18 mouse cellular contexts compared by ENCODE assay signal in the genomic region with DNA sequence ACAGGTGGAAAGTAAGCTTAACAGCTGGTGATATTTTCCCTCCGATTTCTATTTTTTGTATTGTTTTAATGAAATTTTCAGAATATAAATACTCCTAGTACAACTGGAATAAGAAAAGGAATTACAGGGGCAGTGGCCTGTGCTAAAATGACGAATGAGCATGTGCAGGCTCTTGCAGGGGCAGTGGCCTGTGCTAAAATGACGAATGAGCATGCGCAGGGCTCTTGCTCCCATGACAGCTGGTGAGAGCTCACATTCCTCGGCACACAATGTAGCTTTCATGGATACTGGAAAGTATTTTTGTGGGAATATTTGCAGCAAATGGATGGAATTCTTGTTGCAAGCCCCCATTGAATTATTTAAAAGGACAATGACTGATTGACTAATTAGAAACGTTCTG. TPM values are rescaled to one million over a fixed set of nuclear protein-coding genes. Genes with fewer than 3 reads are reported as not detected.
DNase-seq lines count a peak whose midpoint lies in the region; ATAC-seq lines count a peak whose summit lies in the region.
"Had no signal": no experiment of that assay in that cellular context is flagged by ENCODE, and none has a peak within 500 bp of the region (broad histone marks: within the 10 kb centered on the region; RNA-seq: fewer than 3 reads in every experiment).

No protein-coding gene starts in this region.

- no peak overlapping the region for H3K4me2 ChIP-seq in forebrain, embryonic 14.5 days (ENCODE audit: low read length)
- H3K4me2 ChIP-seq in forebrain, embryonic 13.5 days = no peak overlapping the region
- no peak overlapping the region for H3K4me2 ChIP-seq in neural tube, embryonic 14.5 days (ENCODE audit: low read depth, low read length)
- H3K4me2 ChIP-seq: embryonic facial prominence, embryonic 12.5 days; liver, embryonic 13.5 days; neural tube, embryonic 12.5 days; stomach, embryonic 15.5 days had no signal

- no peak overlapping the region for H3K9ac ChIP-seq in forebrain, embryonic 14.5 days (ENCODE audit: low read length)
- no peak overlapping the region for H3K9ac ChIP-seq in forebrain, embryonic 13.5 days
- no peak overlapping the region for H3K9ac ChIP-seq in neural tube, embryonic 14.5 days (replicated peaks; ENCODE audit: low read depth, low read length)
- H3K9ac ChIP-seq: embryonic facial prominence, embryonic 12.5 days; forebrain, postnatal 0 days; liver, embryonic 13.5 days; neural tube, embryonic 12.5 days; stomach, embryonic 15.5 days had no signal

- H3K36me3 ChIP-seq in forebrain, embryonic 14.5 days (ENCODE audit: control insufficient read depth, insufficient read depth, low read length) = no peaks in the 10 kb centered on the region
- no peaks in the 10 kb centered on the region for H3K36me3 ChIP-seq in forebrain, embryonic 13.5 days (ENCODE audit: poor library complexity, severe bottlenecking)
- H3K36me3 ChIP-seq in hindbrain, embryonic 10.5 days = peaks cover 4% of the 10 kb centered on the region
- H3K36me3 ChIP-seq in neural tube, embryonic 14.5 days (ENCODE audit: control insufficient read depth, insufficient read depth, low read length) = no peaks in the 10 kb centered on the region
- H3K36me3 ChIP-seq: neural tube, embryonic 12.5 days; stomach, embryonic 15.5 days had no signal

- 65% methylated on average over 6 of the region's 6 CpGs for WGBS in forebrain, embryonic 14.5 days
- WGBS in forebrain, embryonic 13.5 days = 60% methylated on average over 6 of the region's 6 CpGs
- WGBS in hindbrain, embryonic 10.5 days = 55% methylated on average over 6 of the region's 6 CpGs
- WGBS in neural tube, embryonic 14.5 days = 47% methylated on average over 6 of the region's 6 CpGs

- H3K4me1 ChIP-seq in forebrain, embryonic 14.5 days (ENCODE audit: control insufficient read depth, insufficient read depth, low read length) = no peaks in the 10 kb centered on the region
- H3K4me1 ChIP-seq in forebrain, embryonic 13.5 days = 0 out of 2 replicates have a peak, but pooled peaks cover 5% of the 10 kb centered on the region
- peaks cover 7% of the 10 kb centered on the region; the same call in 1 of the 2 replicates for H3K4me1 ChIP-seq in hindbrain, embryonic 10.5 days (replicated peaks)
- no peaks in the 10 kb centered on the region for H3K4me1 ChIP-seq in neural tube, embryonic 14.5 days (ENCODE audit: control insufficient read depth, insufficient read depth, low read length)
- H3K4me1 ChIP-seq: embryonic facial prominence, embryonic 12.5 days; megakaryocyte, embryonic 14.5 days; neural tube, embryonic 12.5 days had no signal

- DNase-seq in forebrain, embryonic 14.5 days (ENCODE audit: low spot score) = peak; percentile 30
- peak; percentile 53 for DNase-seq in lung, postnatal 36 days
- DNase-seq in lung, postnatal 4 days = no peak
- DNase-seq in hindbrain, embryonic 10.5 days (ENCODE audit: low spot score) = peak; percentile 24
- DNase-seq in testis, postnatal 10 days (ENCODE audit: low spot score) = no peak
- DNase-seq: adrenal gland, postnatal 36 days; cerebellum, adult 2 months; forebrain, postnatal 0 days; heart, adult 18-20 months; kidney, adult 9 months; liver, embryonic 13.5 days had no signal

- no peak overlapping the region for H3K27ac ChIP-seq in forebrain, embryonic 14.5 days (ENCODE audit: low read depth, low read length)
- no peak overlapping the region for H3K27ac ChIP-seq in forebrain, embryonic 13.5 days
- no peak overlapping the region for H3K27ac ChIP-seq in hindbrain, embryonic 10.5 days
- no peak overlapping the region for H3K27ac ChIP-seq in neural tube, embryonic 14.5 days (ENCODE audit: low read depth, low read length)
- H3K27ac ChIP-seq: embryonic facial prominence, embryonic 12.5 days; liver, embryonic 13.5 days; neural tube, embryonic 12.5 days; stomach, embryonic 15.5 days had no signal

- ATAC-seq in forebrain, embryonic 14.5 days = peak; percentile 40; the same call in 1 of the 2 replicates
- no peak for ATAC-seq in forebrain, embryonic 13.5 days
- ATAC-seq in neural tube, embryonic 14.5 days (ENCODE audit: low read depth) = peak; percentile 73; the same call in 1 of the 2 replicates
- ATAC-seq in cerebellum, adult (ENCODE audit: insufficient number of reproducible peaks, low FRiP score, low TSS enrichment) = no peak
- ATAC-seq: forebrain, postnatal 0 days had no signal

- H3K9me3 ChIP-seq in forebrain, embryonic 14.5 days (replicated peaks; ENCODE audit: control insufficient read depth, low read length) = no peaks in the 10 kb centered on the region
- no peaks in the 10 kb centered on the region for H3K9me3 ChIP-seq in forebrain, embryonic 13.5 days (replicated peaks)
- no peaks in the 10 kb centered on the region for H3K9me3 ChIP-seq in hindbrain, embryonic 10.5 days
- H3K9me3 ChIP-seq in neural tube, embryonic 14.5 days (ENCODE audit: control insufficient read depth, low read length) = no peaks in the 10 kb centered on the region
- H3K9me3 ChIP-seq: embryonic facial prominence, embryonic 12.5 days; liver, embryonic 13.5 days; neural tube, embryonic 12.5 days; stomach, embryonic 15.5 days had no signal

- no peaks in the 10 kb centered on the region for H3K27me3 ChIP-seq in forebrain, embryonic 14.5 days (replicated peaks; ENCODE audit: control insufficient read depth, insufficient read depth, low read length)
- no peaks in the 10 kb centered on the region for H3K27me3 ChIP-seq in forebrain, embryonic 13.5 days
- H3K27me3 ChIP-seq in hindbrain, embryonic 10.5 days (ENCODE audit: insufficient read depth, poor library complexity, severe bottlenecking) = no peaks in the 10 kb centered on the region
- no peaks in the 10 kb centered on the region for H3K27me3 ChIP-seq in neural tube, embryonic 14.5 days (ENCODE audit: control insufficient read depth, insufficient read depth, low read length)
- H3K27me3 ChIP-seq: embryonic facial prominence, embryonic 12.5 days; liver, embryonic 13.5 days; megakaryocyte, embryonic 14.5 days; neural tube, embryonic 12.5 days; stomach, embryonic 15.5 days had no signal

- H3K4me3 ChIP-seq in forebrain, embryonic 14.5 days (ENCODE audit: low read depth, low read length) = no peak overlapping the region
- H3K4me3 ChIP-seq in forebrain, embryonic 13.5 days = no peak overlapping the region
- no peak overlapping the region for H3K4me3 ChIP-seq in hindbrain, embryonic 10.5 days
- no peak overlapping the region for H3K4me3 ChIP-seq in neural tube, embryonic 14.5 days (ENCODE audit: low read depth, low read length)
- H3K4me3 ChIP-seq: embryonic facial prominence, embryonic 12.5 days; liver, embryonic 13.5 days; megakaryocyte, embryonic 14.5 days; neural tube, embryonic 12.5 days; stomach, embryonic 15.5 days had no signal

RNA-seq across cellular contexts. Expression of gene Akap7, which starts 46.5 kb away (rescaled TPM):
- polyA plus RNA-seq in forebrain, embryonic 14.5 days (2014; fragmentation: Nextera tagmentation; extraction: Ambion mirVana) = 20.3 and 28.0 TPM in 2 replicates
- 14.5 and 16.2 TPM in 2 replicates for polyA plus RNA-seq in forebrain, embryonic 13.5 days (2015; fragmentation: Nextera tagmentation; extraction: Ambion mirVana)
- 15.6 and 16.3 TPM in 2 replicates for polyA plus RNA-seq in hindbrain, embryonic 10.5 days (2016; fragmentation: Nextera tagmentation; extraction: Ambion mirVana)
- polyA plus RNA-seq in neural tube, embryonic 14.5 days (2014; fragmentation: Nextera tagmentation; extraction: Ambion mirVana) = 41.5 and 47.9 TPM in 2 replicates

Comparison
In these comparisons a context has a peak if more than half of its experiments do, and no peak if none do; other contexts are left out.
1. ATAC-seq: peak in forebrain, embryonic 14.5 days (single experiment) and neural tube, embryonic 14.5 days (single experiment); none in forebrain, embryonic 13.5 days (single experiment) and cerebellum, adult (single experiment).
2. DNase-seq: peak in forebrain, embryonic 14.5 days (single experiment), lung, postnatal 36 days (single experiment) and hindbrain, embryonic 10.5 days (single experiment); none in lung, postnatal 4 days (0 of 2) and testis, postnatal 10 days (single experiment).